Mouse (Mus musculus): Measurements from ENCODE around the gene Snx12. TPM values are rescaled to one million over a fixed set of nuclear protein-coding genes. Genes with fewer than 3 reads are reported as not detected.

The Snx12 gene
- polyA plus RNA-seq, 1 experiment from 2014 or later = 44.9 TPM

DNA sequence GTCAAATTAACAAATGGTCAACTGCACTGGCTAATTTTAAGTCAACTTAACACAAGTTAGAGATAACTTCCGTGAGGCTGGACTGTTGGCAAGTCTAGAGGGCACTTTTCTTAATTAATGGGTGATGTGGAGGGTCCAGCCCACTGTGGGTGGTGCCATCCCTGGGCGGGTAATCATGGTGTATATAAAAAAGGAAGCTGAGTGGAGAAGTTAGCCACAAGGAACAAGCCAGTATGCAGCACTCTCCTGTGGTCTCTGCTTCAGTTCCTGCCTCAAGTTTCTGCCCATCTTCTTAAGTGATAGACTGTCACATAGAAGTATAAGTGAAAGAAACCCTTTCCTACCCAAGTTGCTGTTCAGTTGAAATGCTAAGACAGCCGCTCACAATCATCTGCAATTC, 33.1 kb downstream of the Snx12 start:
- Histone ChIP-seq H3K4me1 (replicated peaks; ENCODE audit: control insufficient read depth, insufficient read depth, low read length) (no peaks in the 10 kb centered on the region), H3K4me2 (replicated peaks; ENCODE audit: low read depth) (no peak overlapping the region), H3K36me3 (ENCODE audit: control insufficient read depth, insufficient read depth) (no peaks in the 10 kb centered on the region), H3K27ac (ENCODE audit: low read depth, low read length) (no peak overlapping the region), H3K4me3 (ENCODE audit: low read depth, low read length) (no peak overlapping the region), H3K27me3 (replicated peaks; ENCODE audit: control insufficient read depth, insufficient read depth, low read length) (no peaks in the 10 kb centered on the region), H3K9ac (ENCODE audit: low read depth, low read length) (no peak overlapping the region), H3K9me3 (ENCODE audit: control insufficient read depth) (no peaks in the 10 kb centered on the region)
- 72% methylated on average over 3 of the region's 3 CpGs for WGBS
- no peak for TF ChIP-seq CTCF (IDR thresholded peaks at IDR 0.05; ENCODE audit: low read depth)
- ATAC-seq = no peak

- no peak overlapping the region for H3K4me3 ChIP-seq (ENCODE audit: low read depth, low read length)
- 38% methylated on average over 1 of the region's 1 CpGs for WGBS
- no peaks in the 10 kb centered on the region for H3K9me3 ChIP-seq (ENCODE audit: control insufficient read depth)
- TF ChIP-seq CTCF (IDR thresholded peaks at IDR 0.05; ENCODE audit: low read depth) = no peak
- H3K4me1 ChIP-seq (replicated peaks; ENCODE audit: control insufficient read depth, insufficient read depth, low read length) = no peaks in the 10 kb centered on the region
- no peak overlapping the region for H3K4me2 ChIP-seq (replicated peaks; ENCODE audit: low read depth)
- H3K9ac ChIP-seq (ENCODE audit: low read depth, low read length) = no peak overlapping the region
- H3K36me3 ChIP-seq (ENCODE audit: control insufficient read depth, insufficient read depth) = no peaks in the 10 kb centered on the region
- ATAC-seq = peak; percentile 68; the same call in 1 of the 2 replicates
- H3K27me3 ChIP-seq (replicated peaks; ENCODE audit: control insufficient read depth, insufficient read depth, low read length) = no peaks in the 10 kb centered on the region
- no peak overlapping the region for H3K27ac ChIP-seq (ENCODE audit: low read depth, low read length)
Measured at GRCm38 (mm10) chrX:101187647-101188046, 34.7 kb downstream of the Snx12 start.

DNA sequence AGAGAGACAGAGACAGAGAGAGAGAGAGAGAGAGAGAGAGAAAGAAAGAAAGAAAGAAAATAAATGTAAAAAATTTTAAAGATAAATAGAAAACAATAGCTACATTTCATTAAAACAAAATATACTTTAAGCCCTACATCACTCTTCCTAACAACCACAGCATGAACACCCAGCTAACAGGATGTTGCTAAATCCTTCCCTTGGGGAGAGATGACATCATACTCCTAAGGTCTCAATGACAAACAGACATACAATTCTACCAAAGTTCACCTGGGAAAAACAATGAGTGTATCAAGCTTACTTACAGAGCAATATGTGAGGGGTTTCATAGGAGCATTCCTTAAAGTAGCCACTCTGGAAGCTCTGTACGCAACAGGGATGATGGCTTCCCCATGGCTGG, 49.0 kb downstream of the Snx12 start:
- Histone ChIP-seq H3K36me3 (ENCODE audit: control insufficient read depth, insufficient read depth) (no peaks in the 10 kb centered on the region), H3K27me3 (replicated peaks; ENCODE audit: control insufficient read depth, insufficient read depth, low read length) (no peaks in the 10 kb centered on the region), H3K9ac (ENCODE audit: low read depth, low read length) (no peak overlapping the region), H3K27ac (ENCODE audit: low read depth, low read length) (no peak overlapping the region), H3K4me2 (replicated peaks; ENCODE audit: low read depth) (no peak overlapping the region), H3K9me3 (ENCODE audit: control insufficient read depth) (no peaks in the 10 kb centered on the region), H3K4me1 (replicated peaks; ENCODE audit: control insufficient read depth, insufficient read depth, low read length) (no peaks in the 10 kb centered on the region), H3K4me3 (ENCODE audit: low read depth, low read length) (no peak overlapping the region)
- WGBS = 80% methylated on average over 1 of the region's 1 CpGs
- no peak for TF ChIP-seq CTCF (IDR thresholded peaks at IDR 0.05; ENCODE audit: low read depth)
- ATAC-seq = no peak

DNA sequence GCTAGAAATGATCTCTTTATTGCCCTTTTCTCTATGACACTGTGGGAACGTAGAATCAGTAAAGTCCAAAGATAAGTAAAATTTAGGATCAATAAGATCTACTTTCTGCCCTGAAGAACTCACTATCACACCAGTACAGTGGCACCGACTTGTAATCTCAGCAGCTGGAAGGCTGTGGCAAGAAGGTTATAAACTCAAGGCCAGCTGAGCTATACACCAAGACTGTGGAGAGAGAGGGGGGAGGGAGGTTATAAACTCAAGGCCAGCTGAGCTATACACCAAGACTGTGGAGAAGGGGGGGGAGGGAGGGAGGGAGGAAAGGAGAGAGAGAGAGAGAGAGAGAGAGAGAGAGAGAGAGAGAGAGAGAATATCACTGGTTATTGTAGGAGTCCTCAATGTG, 53.9 kb downstream of the Snx12 start:
- H3K4me1 ChIP-seq (replicated peaks; ENCODE audit: control insufficient read depth, insufficient read depth, low read length) = no peaks in the 10 kb centered on the region
- no peaks in the 10 kb centered on the region for H3K9me3 ChIP-seq (ENCODE audit: control insufficient read depth)
- H3K27ac ChIP-seq (ENCODE audit: low read depth, low read length) = no peak overlapping the region
- ATAC-seq = 0 out of 2 replicates have a peak, but pooled peaks have one; percentile 49
- no peak overlapping the region for H3K4me2 ChIP-seq (replicated peaks; ENCODE audit: low read depth)
- H3K9ac ChIP-seq (ENCODE audit: low read depth, low read length) = no peak overlapping the region
- H3K4me3 ChIP-seq (ENCODE audit: low read depth, low read length) = no peak overlapping the region
- H3K27me3 ChIP-seq (replicated peaks; ENCODE audit: control insufficient read depth, insufficient read depth, low read length) = no peaks in the 10 kb centered on the region
- no peaks in the 10 kb centered on the region for H3K36me3 ChIP-seq (ENCODE audit: control insufficient read depth, insufficient read depth)
- no peak for TF ChIP-seq CTCF (IDR thresholded peaks at IDR 0.05; ENCODE audit: low read depth)
- WGBS = 38% methylated on average over 2 of the region's 2 CpGs

DNA sequence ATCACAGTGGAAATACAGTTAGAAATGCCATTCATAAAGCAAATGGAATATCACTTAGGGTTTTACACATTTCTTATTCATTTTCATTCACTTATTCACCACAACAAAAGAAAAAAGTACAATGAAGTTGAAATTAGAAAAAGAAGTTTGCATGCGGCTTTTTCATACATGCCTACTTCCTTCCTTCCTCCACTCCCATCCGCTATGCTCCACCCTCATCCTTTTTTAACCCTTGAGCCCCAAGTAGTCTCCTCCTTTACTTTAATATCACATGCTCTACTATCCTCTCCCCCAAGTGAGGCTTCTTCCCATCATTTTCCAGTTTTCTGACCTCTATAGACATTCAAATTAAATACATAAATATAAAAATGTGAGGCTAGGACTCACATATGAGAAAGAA, 58.6 kb downstream of the Snx12 start:
- H3K4me1 ChIP-seq (replicated peaks; ENCODE audit: control insufficient read depth, insufficient read depth, low read length) = no peaks in the 10 kb centered on the region
- no peak for TF ChIP-seq CTCF (IDR thresholded peaks at IDR 0.05; ENCODE audit: low read depth)
- H3K27me3 ChIP-seq (replicated peaks; ENCODE audit: control insufficient read depth, insufficient read depth, low read length) = no peaks in the 10 kb centered on the region
- WGBS = 59% methylated on average over 2 of the region's 2 CpGs
- H3K27ac ChIP-seq (ENCODE audit: low read depth, low read length) = no peak overlapping the region
- H3K4me2 ChIP-seq (replicated peaks; ENCODE audit: low read depth) = no peak overlapping the region
- no peaks in the 10 kb centered on the region for H3K9me3 ChIP-seq (ENCODE audit: control insufficient read depth)
- ATAC-seq = no peak
- H3K36me3 ChIP-seq (ENCODE audit: control insufficient read depth, insufficient read depth) = no peaks in the 10 kb centered on the region
- no peak overlapping the region for H3K4me3 ChIP-seq (ENCODE audit: low read depth, low read length)
- no peak overlapping the region for H3K9ac ChIP-seq (ENCODE audit: low read depth, low read length)

DNA sequence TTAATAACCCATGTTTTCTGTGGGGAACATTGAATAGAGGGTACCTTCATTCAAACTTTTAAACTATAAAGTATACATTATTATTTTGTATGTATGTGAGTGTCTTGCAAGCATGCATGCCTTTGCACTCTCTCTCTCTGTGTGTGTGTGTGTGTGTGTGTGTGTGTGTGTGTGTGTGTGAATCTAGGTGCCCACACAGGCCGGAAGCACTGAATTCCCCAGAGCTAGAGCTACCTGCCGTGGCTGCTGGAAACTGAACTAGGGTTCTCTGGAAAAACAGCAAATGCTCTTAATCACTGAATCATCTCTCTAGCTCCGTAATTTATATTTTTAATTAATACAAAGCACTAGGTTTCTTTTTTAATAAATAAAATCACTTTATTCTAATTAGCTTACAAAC, 59.1 kb downstream of the Snx12 start:
- ATAC-seq = no peak
- no peaks in the 10 kb centered on the region for H3K9me3 ChIP-seq (ENCODE audit: control insufficient read depth)
- no peak overlapping the region for H3K4me3 ChIP-seq (ENCODE audit: low read depth, low read length)
- H3K27me3 ChIP-seq (replicated peaks; ENCODE audit: control insufficient read depth, insufficient read depth, low read length) = no peaks in the 10 kb centered on the region
- WGBS = 86% methylated on average over 3 of the region's 3 CpGs
- no peak for TF ChIP-seq CTCF (IDR thresholded peaks at IDR 0.05; ENCODE audit: low read depth)
- H3K4me1 ChIP-seq (replicated peaks; ENCODE audit: control insufficient read depth, insufficient read depth, low read length) = no peaks in the 10 kb centered on the region
- no peak overlapping the region for H3K4me2 ChIP-seq (replicated peaks; ENCODE audit: low read depth)
- H3K27ac ChIP-seq (ENCODE audit: low read depth, low read length) = no peak overlapping the region
- no peaks in the 10 kb centered on the region for H3K36me3 ChIP-seq (ENCODE audit: control insufficient read depth, insufficient read depth)
- no peak overlapping the region for H3K9ac ChIP-seq (ENCODE audit: low read depth, low read length)

GRCm38 (mm10) chrX:101162532-101162931, 59.8 kb downstream of the Snx12 start:
- no peak overlapping the region for H3K4me3 ChIP-seq (ENCODE audit: low read depth, low read length)
- H3K9me3 ChIP-seq (ENCODE audit: control insufficient read depth) = no peaks in the 10 kb centered on the region
- H3K9ac ChIP-seq (ENCODE audit: low read depth, low read length) = no peak overlapping the region
- no peak overlapping the region for H3K27ac ChIP-seq (ENCODE audit: low read depth, low read length)
- H3K27me3 ChIP-seq (replicated peaks; ENCODE audit: control insufficient read depth, insufficient read depth, low read length) = no peaks in the 10 kb centered on the region
- H3K36me3 ChIP-seq (ENCODE audit: control insufficient read depth, insufficient read depth) = no peaks in the 10 kb centered on the region
- no peak for ATAC-seq
- H3K4me2 ChIP-seq (replicated peaks; ENCODE audit: low read depth) = no peak overlapping the region
- 84% methylated on average over 3 of the region's 3 CpGs for WGBS
- no peak for TF ChIP-seq CTCF (IDR thresholded peaks at IDR 0.05; ENCODE audit: low read depth)
- no peaks in the 10 kb centered on the region for H3K4me1 ChIP-seq (replicated peaks; ENCODE audit: control insufficient read depth, insufficient read depth, low read length)
